Mouse (Mus musculus) embryo, embryonic 11.5 days (tissue): ENCODE data around the gene Cd2.

Experiments used
- DNase-seq: peaks from one replicate; pipeline ENCODE4 v3.0.0-alpha.2; 2012; ENCODE audit warnings: low read depth, low spot score

The Cd2 gene

GRCm38 (mm10) chr3:101274794-101275193 lies 12.9 kb downstream of the Cd2 start:
- no peak for DNase-seq

DNA sequence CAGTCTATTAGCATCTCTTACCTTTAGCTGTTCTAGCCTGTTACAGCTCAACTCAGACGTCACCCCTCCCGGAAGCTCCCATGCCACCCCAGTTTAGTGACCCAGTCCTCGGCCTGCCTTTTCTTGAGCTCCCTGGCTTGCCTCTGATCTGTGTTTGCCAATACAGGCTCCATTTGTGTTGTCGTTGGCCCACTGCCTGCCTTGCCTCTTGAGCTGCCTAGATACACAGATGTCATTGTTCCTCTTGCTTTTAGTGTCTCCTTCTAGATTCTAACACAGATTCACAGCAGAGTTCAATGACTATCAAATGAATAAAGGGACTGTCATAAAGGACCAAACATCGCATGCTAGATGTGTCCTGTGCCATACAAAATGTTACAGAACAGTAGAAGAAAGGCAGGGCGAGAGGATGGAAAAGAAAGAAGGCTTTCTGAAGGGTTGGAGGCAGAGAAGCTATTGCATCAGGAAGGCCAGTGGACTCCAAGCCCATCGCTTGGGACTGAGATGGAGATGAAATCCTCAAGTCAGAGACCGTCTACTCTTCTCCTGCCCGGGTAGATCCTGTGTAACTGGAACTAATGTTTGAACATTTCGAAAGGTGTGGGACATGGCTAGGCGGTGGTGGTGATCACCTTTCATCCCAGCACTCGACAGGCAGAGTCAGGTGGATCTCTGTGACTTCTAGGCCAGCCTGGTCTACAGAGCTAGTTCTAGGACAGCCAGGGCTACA lies 13.5 kb downstream of the Cd2 start:
- no peak for DNase-seq

GRCm38 (mm10) chr3:101272166-101272565 lies 15.6 kb downstream of the Cd2 start:
- DNase-seq: no peak

- DNase-seq: no peak
These were observed 16.9 kb downstream of the Cd2 start for GRCm38 (mm10) chr3:101270833-101271232.

- DNase-seq: no peak
These were observed 19.4 kb downstream of the Cd2 start for GRCm38 (mm10) chr3:101268361-101268760.

- DNase-seq: no peak
These were observed 22.1 kb downstream of the Cd2 start for GRCm38 (mm10) chr3:101265561-101266091.

DNA sequence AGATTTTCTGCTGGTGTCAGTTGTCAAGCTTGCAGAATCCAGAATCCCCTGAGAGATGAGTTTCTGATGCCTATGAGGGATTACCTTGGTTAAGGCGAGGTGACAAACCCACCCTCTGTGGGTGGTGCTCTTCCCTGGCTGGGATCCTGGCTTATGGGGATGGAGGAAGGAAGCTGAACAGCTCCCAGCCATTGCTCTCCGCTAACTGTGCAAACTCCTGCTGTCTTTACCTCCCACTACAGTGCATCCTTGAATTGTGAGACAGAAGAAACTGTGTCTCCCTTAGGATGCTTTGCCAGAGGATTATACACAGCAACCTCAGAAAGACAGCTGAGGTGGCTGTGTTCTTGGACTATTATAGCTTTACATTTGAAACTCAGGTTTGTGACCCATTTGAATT lies 28.8 kb downstream of the Cd2 start:
- DNase-seq: no peak

DNA sequence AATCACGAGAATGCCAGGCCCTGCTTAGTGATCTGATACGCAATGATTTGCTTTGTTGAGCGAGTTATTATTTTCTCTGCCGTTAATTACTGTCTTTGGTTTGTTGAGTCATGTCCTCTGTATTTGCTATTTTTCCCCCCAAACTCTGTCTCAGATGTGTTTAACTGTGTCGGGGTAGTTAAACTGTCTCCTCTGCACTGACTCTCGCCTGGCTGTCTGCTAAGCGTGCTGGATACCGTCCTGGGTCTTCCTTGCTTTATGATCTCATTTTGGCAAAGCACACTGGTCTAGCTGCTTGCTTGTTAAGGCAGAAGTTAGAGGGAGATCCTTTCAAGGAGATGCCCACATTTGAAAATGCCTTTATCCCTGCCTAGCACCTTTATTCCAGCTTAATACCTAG lies 31.6 kb downstream of the Cd2 start:
- DNase-seq: no peak

DNA sequence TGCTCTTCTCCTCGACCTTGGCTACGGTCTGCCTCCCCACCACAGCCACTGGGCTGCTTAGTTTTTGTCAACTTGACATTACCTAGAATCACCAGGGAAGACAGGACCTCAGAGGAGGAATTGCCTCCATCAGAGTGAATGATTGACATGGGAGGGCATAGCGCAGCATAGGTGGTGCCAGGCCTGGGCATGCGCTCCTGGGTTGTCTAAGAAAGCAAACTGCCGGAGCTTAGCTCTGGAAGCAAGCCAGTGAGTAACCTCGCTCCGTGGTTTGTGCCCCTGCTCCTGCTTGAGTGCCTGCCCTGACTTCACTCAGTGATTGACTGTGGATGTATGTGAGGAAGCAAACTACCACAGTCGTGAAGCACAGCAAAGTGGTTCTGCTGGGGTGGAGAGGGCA lies 35.6 kb downstream of the Cd2 start:
- DNase-seq: no peak

GRCm38 (mm10) chr3:101249846-101250245 lies 37.9 kb downstream of the Cd2 start:
- no peak for DNase-seq

DNA sequence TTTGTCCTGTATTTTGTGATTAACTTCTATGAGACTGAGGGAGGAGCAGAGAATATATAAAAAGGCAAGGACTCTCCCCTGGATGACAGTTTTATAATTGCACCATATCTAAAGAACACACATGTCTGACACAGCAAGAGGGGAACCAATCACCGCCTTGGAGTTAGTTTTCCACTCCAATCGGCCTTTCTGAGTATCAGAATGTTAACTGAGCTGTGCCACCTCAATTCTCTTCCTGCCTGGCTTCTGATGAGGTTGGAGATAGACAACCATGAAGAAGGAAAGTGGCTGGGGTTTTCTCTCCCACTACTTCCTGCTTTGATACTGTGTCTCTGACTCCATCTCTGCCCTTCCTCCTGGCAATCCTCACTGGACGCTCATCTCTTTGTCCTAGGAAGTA lies 42.5 kb downstream of the Cd2 start:
- DNase-seq: no peak

DNA sequence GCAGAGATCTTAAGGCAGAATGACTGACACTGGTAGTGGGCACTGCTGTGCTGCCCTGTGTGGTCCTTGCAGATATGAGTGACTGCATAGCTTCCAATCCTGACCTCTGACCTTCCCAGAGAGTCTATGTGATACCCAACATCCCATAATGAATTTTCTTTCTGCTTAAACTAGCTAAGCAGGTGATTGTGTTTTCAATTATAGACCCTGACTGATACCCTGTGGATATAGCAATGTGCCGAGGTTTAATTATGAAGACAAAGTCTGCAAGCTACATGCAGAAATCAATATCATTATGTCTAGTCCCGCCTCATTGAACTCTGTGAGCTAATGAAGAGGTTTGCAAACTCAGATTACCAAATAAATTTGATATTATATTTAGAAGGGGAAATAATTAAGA lies 44.7 kb downstream of the Cd2 start:
- no peak for DNase-seq

GRCm38 (mm10) chr3:101241866-101242265 lies 45.9 kb downstream of the Cd2 start:
- no peak for DNase-seq

DNA sequence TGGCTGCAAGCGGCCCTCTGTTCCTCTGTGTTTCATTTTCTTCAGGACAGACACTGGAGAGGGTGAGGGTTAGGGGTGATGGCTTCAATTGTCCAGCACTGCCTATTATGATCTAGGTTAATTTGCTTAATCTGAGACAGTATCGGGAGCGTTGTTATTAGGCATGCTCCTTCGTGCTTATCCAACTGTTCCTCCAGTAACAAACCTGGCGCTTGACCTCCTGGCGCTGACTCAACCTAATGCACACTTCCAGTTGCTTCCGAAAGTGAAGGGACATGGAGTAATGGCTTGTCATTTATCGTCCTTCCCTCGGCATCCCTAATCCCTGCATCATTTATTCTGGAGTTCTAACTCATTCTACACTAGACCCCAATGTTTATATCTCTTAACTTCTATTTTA lies 46.9 kb downstream of the Cd2 start:
- DNase-seq: no peak

DNA sequence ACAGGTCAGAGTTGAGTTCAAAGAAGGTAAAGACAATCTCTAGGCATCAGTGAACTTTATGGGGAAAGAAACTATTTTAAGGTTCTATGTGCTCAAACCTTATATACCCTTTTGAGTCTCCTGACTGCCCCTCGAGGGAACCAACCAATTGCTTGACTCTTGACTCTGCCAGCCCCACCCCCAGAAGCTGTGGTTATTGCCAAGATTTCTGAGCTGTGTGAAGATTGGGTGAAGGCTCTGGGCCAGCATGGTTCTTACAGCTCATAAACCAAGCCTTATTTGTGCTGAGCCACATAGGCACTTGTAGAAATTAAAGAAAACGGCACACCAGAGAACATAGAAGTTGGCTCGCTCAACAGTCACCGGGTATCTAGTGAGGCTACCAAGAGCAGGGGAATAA lies 48.5 kb downstream of the Cd2 start:
- no peak for DNase-seq

GRCm38 (mm10) chr3:101238695-101239094 lies 49.0 kb downstream of the Cd2 start:
- no peak for DNase-seq

DNA sequence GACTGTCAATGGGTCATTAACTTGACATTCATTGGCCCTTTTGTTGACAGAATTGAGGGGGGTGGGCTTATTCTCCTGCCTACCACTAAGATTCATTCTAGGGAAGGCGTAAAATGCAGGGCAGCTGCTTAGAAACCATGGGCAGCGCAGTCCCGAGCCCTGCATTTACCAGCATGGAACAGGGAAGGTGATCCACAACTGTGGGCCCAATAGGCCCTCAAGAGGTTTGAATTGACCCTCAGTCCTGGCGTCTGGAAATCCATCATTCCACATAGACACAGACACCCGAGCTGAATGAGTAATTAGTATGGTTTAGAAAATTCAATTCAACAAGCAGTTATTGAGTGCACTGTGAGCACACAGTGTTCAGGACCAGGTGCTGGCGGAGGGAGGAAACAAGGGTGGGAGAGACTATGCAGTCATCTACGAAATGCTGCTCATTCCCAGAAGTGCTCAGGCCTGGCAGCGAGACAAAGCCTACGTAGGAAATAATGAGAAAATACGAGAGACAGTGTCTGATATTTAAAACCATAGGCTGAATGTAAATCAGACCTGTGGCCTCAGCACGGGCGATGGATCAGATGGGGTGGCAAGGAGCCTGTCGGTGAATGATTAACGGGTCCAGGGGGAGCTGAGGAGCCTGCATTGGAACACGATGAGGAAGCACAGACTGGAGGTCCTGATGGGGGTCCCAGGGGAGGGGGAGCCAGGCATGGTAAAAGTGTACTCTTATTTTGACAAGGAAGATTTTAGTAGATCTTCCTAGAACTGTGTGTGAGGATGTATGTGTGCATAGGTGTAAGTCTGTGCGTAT lies 50.5 kb downstream of the Cd2 start:
- peak; percentile 13 for DNase-seq

DNA sequence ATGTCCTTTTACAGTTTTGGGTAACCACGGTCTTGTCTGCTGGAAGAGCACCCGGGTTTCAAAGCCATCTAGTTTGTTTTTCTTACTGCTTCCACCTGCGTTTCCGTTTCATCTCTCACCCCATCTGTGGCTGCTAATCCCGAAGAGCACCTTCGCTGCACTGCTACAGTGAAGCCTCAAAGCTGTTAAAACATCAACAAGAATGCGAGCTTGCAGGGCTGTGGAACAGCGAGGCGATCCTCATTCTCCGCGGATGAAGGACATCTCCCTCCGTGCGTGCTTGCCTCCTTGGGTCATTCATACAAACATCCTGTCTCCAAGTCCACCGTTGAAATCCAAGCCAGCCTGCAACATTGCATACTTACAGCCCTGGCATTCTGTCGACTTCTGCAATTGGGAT lies 51.5 kb downstream of the Cd2 start:
- DNase-seq: no peak

GRCm38 (mm10) chr3:101235321-101235720 lies 52.4 kb downstream of the Cd2 start:
- DNase-seq: no peak

GRCm38 (mm10) chr3:101233424-101233823 lies 54.3 kb downstream of the Cd2 start:
- DNase-seq: no peak

DNA sequence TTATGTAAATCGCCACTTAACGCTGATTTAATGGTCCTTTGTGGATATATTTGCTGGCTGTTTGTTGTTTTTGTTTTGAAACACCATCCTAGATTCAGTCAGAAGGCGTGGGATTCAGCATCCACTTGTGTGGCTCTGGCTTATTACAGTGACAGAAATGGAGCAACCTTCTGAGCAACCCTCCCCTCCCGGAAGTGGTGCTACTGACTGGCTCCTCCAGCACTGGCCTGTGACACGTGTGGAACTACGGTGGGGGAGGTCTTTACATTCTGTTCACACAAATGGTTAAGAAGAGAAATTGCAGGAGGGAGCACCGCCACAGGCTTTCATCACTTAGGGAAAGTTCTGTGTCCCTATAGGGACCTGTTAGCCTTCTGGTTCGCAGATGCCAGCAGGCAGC lies 55.2 kb downstream of the Cd2 start:
- no peak for DNase-seq

GRCm38 (mm10) chr3:101230201-101230600 lies 57.5 kb downstream of the Cd2 start:
- DNase-seq: no peak

- no peak for DNase-seq
These were observed 58.2 kb downstream of the Cd2 start for GRCm38 (mm10) chr3:101229551-101229930.
